Mouse (Mus musculus) left cerebral cortex, postnatal 25 days (tissue): ENCODE results near the gene Raet1e. TPM values are rescaled to one million over a fixed set of nuclear protein-coding genes. Genes with fewer than 3 reads are reported as not detected.
"Not testable (repeated sequence)": the region's sequence is repeated elsewhere in the genome, so short reads cannot be mapped to it uniquely, and the experiment has no call there.

Experiments used
- DNase-seq, 2 experiments: peaks; one replicate each; pipeline ENCODE4 v3.0.0; 2022; ENCODE audit warnings: low spot score in 2 of 2, mixed read lengths in 1 of 2
- intact Hi-C: fragments of 180-260 bp; cut with DNase I; formaldehyde crosslinking; loops from one replicate; pipeline ENCODE4 v1.15.1; 2025
- total RNA-seq, 2 experiments: library from RNA; stranded (reverse); gene quantifications; 2 replicates each; pipeline ENCODE4 v1.2.3; 2021

Gene Raet1e
- total RNA-seq: not detected

GRCm38 (mm10) chr10:22158310-22158999 is at the start of gene Raet1e, which contains the start of gene H60b:
Gene Raet1e, plus strand, starts transcription at chr10:22158569.
Gene H60b, plus strand, starts transcription at chr10:22158586.
- DNase-seq, intact Hi-C loops: not testable (repeated sequence)

GRCm38 (mm10) chr10:22140665-22141280 is 17.6 kb upstream of the Raet1e start:
- intact Hi-C loops: no loop called here
- peak in 1 of 2 experiments; percentile 72 for DNase-seq

GRCm38 (mm10) chr10:22142194-22142593 is 16.2 kb upstream of the Raet1e start:
- DNase-seq, intact Hi-C loops: not testable (repeated sequence)

- intact Hi-C loops: no loop called here
Observed at GRCm38 (mm10) chr10:22142926-22143325, 15.4 kb upstream of the Raet1e start.

GRCm38 (mm10) chr10:22148441-22149072 is 9.8 kb upstream of the Raet1e start:
- peak in 1 of 2 experiments; percentile 33 for DNase-seq
- intact Hi-C loops: no loop called here

More at GRCm38 (mm10) chr10:22142926-22143325, 15.4 kb upstream of the Raet1e start:
- no peak for DNase-seq

GRCm38 (mm10) chr10:22149073-22149690 is 9.2 kb upstream of the Raet1e start, which contains the start of gene E030030I06Rik:
Gene E030030I06Rik, minus strand, starts transcription at chr10:22149270.
- peak in 1 of 2 experiments; percentile 30 for DNase-seq
- intact Hi-C loops: no loop called here

- DNase-seq: no peak
- intact Hi-C loops: loop anchor here (5.0 kb wide), 1 partner anchor 1197 kb away; no protein-coding TSS in a partner anchor
Observed at GRCm38 (mm10) chr10:22149691-22150465, 8.5 kb upstream of the Raet1e start.

- DNase-seq: no peak
- intact Hi-C loops: loop anchor here (5.0 kb wide), 1 partner anchor 1197 kb away; no protein-coding TSS in a partner anchor
Observed at GRCm38 (mm10) chr10:22150593-22150992, 7.8 kb upstream of the Raet1e start.

GRCm38 (mm10) chr10:22151056-22151862 is 7.1 kb upstream of the Raet1e start:
- DNase-seq: not testable (repeated sequence)
- intact Hi-C loops: loop anchor here (5.0 kb wide), 1 partner anchor 1196 kb away; no protein-coding TSS in a partner anchor

- intact Hi-C loops: loop anchor here (2.0 to 5.0 kb wide), 2 partner anchors 665 to 1195 kb away; no protein-coding TSS in a partner anchor
- DNase-seq: not testable (repeated sequence)
Observed at GRCm38 (mm10) chr10:22151863-22152640, 6.3 kb upstream of the Raet1e start.

- not testable (repeated sequence) for DNase-seq
- intact Hi-C loops: loop anchor here (2.0 to 5.0 kb wide), 2 partner anchors 664 to 1194 kb away; no protein-coding TSS in a partner anchor
Observed at GRCm38 (mm10) chr10:22153147-22153690, 5.2 kb upstream of the Raet1e start.

- not testable (repeated sequence) for DNase-seq
Observed at GRCm38 (mm10) chr10:22154127-22154526, 4.2 kb upstream of the Raet1e start.

GRCm38 (mm10) chr10:22154871-22155799 is 3.2 kb upstream of the Raet1e start:
- intact Hi-C loops: loop anchor here (5.0 kb wide), 1 partner anchor 1192 kb away; no protein-coding TSS in a partner anchor
- DNase-seq: no peak

More at GRCm38 (mm10) chr10:22154127-22154526, 4.2 kb upstream of the Raet1e start:
- intact Hi-C loops: loop anchor here (5.0 kb wide), 1 partner anchor 1193 kb away; no protein-coding TSS in a partner anchor

GRCm38 (mm10) chr10:22159131-22159561 is 777 bp downstream of the Raet1e start:
- DNase-seq: no peak
- intact Hi-C loops: no loop called here

GRCm38 (mm10) chr10:22159581-22160140 is 1.3 kb downstream of the Raet1e start:
- intact Hi-C loops: loop anchor here (5.0 kb wide), 1 partner anchor 122 kb away; no protein-coding TSS in a partner anchor
- DNase-seq: no peak
